Mouse (Mus musculus) liver, embryonic 11.5 days (tissue): ENCODE measurements around the gene Tmem198. TPM values are rescaled to one million over a fixed set of nuclear protein-coding genes. Genes with fewer than 3 reads are reported as not detected.
A peak's percentile ranks its signal among the peaks of the same experiment; 100 is the strongest.

Experiments used
- ATAC-seq: fragments of 200-750 bp; cut with Nextera tagmentation; replicated peaks from 2 replicates; pipeline ENCODE4 v1.8.0; 2017; ENCODE audit warnings: moderate number of reproducible peaks, mild to moderate bottlenecking, moderate TSS enrichment, moderate library complexity; ENCODE audit not compliant: low FRiP score
- DNase-seq: peaks from one replicate; pipeline ENCODE4 v3.0.0-alpha.2; 2017; ENCODE audit warnings: low spot score
- H3K27ac ChIP-seq: fragments of 300-500 bp; sonication (generic); 2 replicates; pipeline ENCODE4 v1.5.1; 2014; ENCODE audit warnings: mild to moderate bottlenecking, low read depth, low read length, control low read depth
- H3K27me3 ChIP-seq: fragments of 300-500 bp; sonication (generic); replicated peaks from 2 replicates; pipeline ENCODE4 v1.6.1; 2014; ENCODE audit warnings: low read length, mixed read lengths; ENCODE audit not compliant: control insufficient read depth, insufficient read depth
- H3K36me3 ChIP-seq: fragments of 300-500 bp; sonication (generic); 2 replicates; pipeline ENCODE4 v1.6.1; 2014; ENCODE audit warnings: mild to moderate bottlenecking, low read length, moderate library complexity, mixed read lengths; ENCODE audit not compliant: control insufficient read depth, insufficient read depth
- H3K4me1 ChIP-seq: fragments of 300-500 bp; sonication (generic); replicated peaks from 2 replicates; pipeline ENCODE4 v1.6.1; 2014; ENCODE audit warnings: low read length, mixed read lengths; ENCODE audit not compliant: control insufficient read depth, insufficient read depth
- H3K4me2 ChIP-seq: fragments of 300-500 bp; sonication (generic); 2 replicates; pipeline ENCODE4 v1.6.1; 2014; ENCODE audit warnings: mild to moderate bottlenecking, control low read depth, moderate library complexity
- H3K4me3 ChIP-seq: fragments of 300-500 bp; sonication (generic); 2 replicates; pipeline ENCODE4 v1.5.1; 2014; ENCODE audit warnings: low read depth, low read length, control low read depth
- H3K9ac ChIP-seq: fragments of 300-500 bp; sonication (generic); 2 replicates; pipeline ENCODE4 v1.6.1; 2014; ENCODE audit warnings: low read depth, low read length, control low read depth
- H3K9me3 ChIP-seq: fragments of 300-500 bp; sonication (generic); 2 replicates; pipeline ENCODE4 v1.6.1; 2016; ENCODE audit warnings: low read length, inconsistent platforms, mixed read lengths; ENCODE audit not compliant: control insufficient read depth
- WGBS: fragments of 180-500 bp; shearing (Covaris S2); extraction: QIAGEN DNeasy Blood & Tissue Kit; methylation state at CpG from one replicate; pipeline ENCODE4 v1.1.7; 2014; 5-methylcytosine and 5-hydroxymethylcytosine counted together
- polyA plus RNA-seq: library from polyadenylated mRNA; unstranded; fragments of >200 nt; fragmentation: Nextera tagmentation; extraction: Ambion mirVana; gene quantifications from 2 replicates; pipeline ENCODE4 v1.2.1, GENCODE M21; 2014

Tmem198 gene
- polyA plus RNA-seq, 1 experiment from 2014 or later = 0.15 TPM

- Histone ChIP-seq H3K9ac (no peak overlapping the region), H3K4me1 (peaks cover 15% of the 10 kb centered on the region), H3K36me3 (peaks cover 6% of the 10 kb centered on the region; the same call in 1 of the 2 replicates), H3K4me3 (peak overlapping the region; percentile 69), H3K27me3 (peaks cover 52% of the 10 kb centered on the region), H3K9me3 (no peaks in the 10 kb centered on the region), H3K4me2 (peak overlapping the region; percentile 68), H3K27ac (no peak overlapping the region)
- 61% methylated on average over 9 of the region's 9 CpGs for WGBS
- DNase-seq (no peak), ATAC-seq (no peak)
These were observed 25.1 kb downstream of the Tmem198 start for GRCm38 (mm10) chr1:75504256-75505045.

GRCm38 (mm10) chr1:75505159-75505955 is 26.0 kb downstream of the Tmem198 start:
- peak; percentile 56 for DNase-seq

GRCm38 (mm10) chr1:75505956-75506831 is 26.9 kb downstream of the Tmem198 start, which contains the start of gene Obsl1:
Obsl1 (minus strand) TSS chr1:75506452.
- Histone ChIP-seq H3K27ac (peak within 1 kb of the TSS; percentile 92), H3K4me3 (peak within 1 kb of the TSS; percentile 69), H3K27me3 (peaks cover 55% of the 10 kb centered on the region), H3K4me2 (peak within 1 kb of the TSS; percentile 68), H3K9me3 (no peaks in the 10 kb centered on the region), H3K36me3 (peaks cover 5% of the 10 kb centered on the region; the same call in 1 of the 2 replicates), H3K4me1 (peaks cover 21% of the 10 kb centered on the region), H3K9ac (peak within 1 kb of the TSS; percentile 80)
- ATAC-seq = peak; percentile 75
- DNase-seq = peak; percentile 77
- under 1% methylated on average over 65 of the region's 65 CpGs for WGBS

More at GRCm38 (mm10) chr1:75505159-75505955, 26.0 kb downstream of the Tmem198 start:
- H3K9me3 ChIP-seq = no peaks in the 10 kb centered on the region
- peak overlapping the region; percentile 68 for H3K4me2 ChIP-seq
- H3K4me1 ChIP-seq = peaks cover 15% of the 10 kb centered on the region
- peaks cover 55% of the 10 kb centered on the region for H3K27me3 ChIP-seq
- 1% methylated on average over 83 of the region's 84 CpGs for WGBS
- peak overlapping the region; percentile 80 for H3K9ac ChIP-seq
- ATAC-seq = 0 out of 2 replicates have a peak, but pooled peaks have one; percentile 27
- peak overlapping the region; percentile 92 for H3K27ac ChIP-seq
- peak overlapping the region; percentile 69 for H3K4me3 ChIP-seq
- H3K36me3 ChIP-seq = peaks cover 6% of the 10 kb centered on the region; the same call in 1 of the 2 replicates

- WGBS = 45% methylated on average over 10 of the region's 10 CpGs
- Histone ChIP-seq H3K9ac (peak within 1 kb of the TSS; percentile 80), H3K4me2 (peak within 1 kb of the TSS; percentile 68), H3K4me1 (peaks cover 29% of the 10 kb centered on the region), H3K4me3 (peak within 1 kb of the TSS; percentile 69), H3K27ac (peak within 1 kb of the TSS; percentile 92), H3K27me3 (peaks cover 55% of the 10 kb centered on the region), H3K9me3 (no peaks in the 10 kb centered on the region), H3K36me3 (no peaks in the 10 kb centered on the region)
- ATAC-seq = no peak
- DNase-seq = no peak
These were observed 27.7 kb downstream of the Tmem198 start, which contains the start of gene Inha for GRCm38 (mm10) chr1:75507006-75507405. Inha (plus strand) TSS chr1:75507077.

GRCm38 (mm10) chr1:75509586-75509985 is 30.3 kb downstream of the Tmem198 start:
- Histone ChIP-seq H3K4me1 (peaks cover 27% of the 10 kb centered on the region), H3K4me3 (no peak overlapping the region), H3K4me2 (no peak overlapping the region), H3K27ac (no peak overlapping the region), H3K36me3 (no peaks in the 10 kb centered on the region), H3K27me3 (peaks cover 46% of the 10 kb centered on the region), H3K9ac (no peak overlapping the region), H3K9me3 (no peaks in the 10 kb centered on the region)
- 48% methylated on average over 20 of the region's 20 CpGs for WGBS
- ATAC-seq (no peak), DNase-seq (no peak)

- Histone ChIP-seq H3K9ac (no peak overlapping the region), H3K27ac (no peak overlapping the region), H3K27me3 (peaks cover 40% of the 10 kb centered on the region), H3K4me2 (no peak overlapping the region), H3K9me3 (no peaks in the 10 kb centered on the region), H3K36me3 (no peaks in the 10 kb centered on the region), H3K4me3 (no peak overlapping the region), H3K4me1 (peaks cover 27% of the 10 kb centered on the region)
- no peak for DNase-seq
- ATAC-seq = no peak
- 52% methylated on average over 5 of the region's 5 CpGs for WGBS
These were observed 30.8 kb downstream of the Tmem198 start for GRCm38 (mm10) chr1:75510154-75510553.

GRCm38 (mm10) chr1:75511437-75512210 is 32.3 kb downstream of the Tmem198 start:
- H3K4me3 ChIP-seq = no peak overlapping the region
- H3K9me3 ChIP-seq = no peaks in the 10 kb centered on the region
- H3K9ac ChIP-seq = no peak overlapping the region
- no peak for DNase-seq
- WGBS = 59% methylated on average over 4 of the region's 4 CpGs
- ATAC-seq = no peak
- no peak overlapping the region for H3K4me2 ChIP-seq
- H3K27me3 ChIP-seq = peaks cover 25% of the 10 kb centered on the region
- H3K36me3 ChIP-seq = no peaks in the 10 kb centered on the region
- H3K4me1 ChIP-seq = peaks cover 22% of the 10 kb centered on the region
- H3K27ac ChIP-seq = peak overlapping the region; percentile 73
